Mouse (Mus musculus): ENCODE measurements around the gene Chga. TPM values are rescaled to one million over a fixed set of nuclear protein-coding genes. Genes with fewer than 3 reads are reported as not detected.

The Chga gene
- total RNA-seq (2021): 1,000 to 10,000 TPM; 1,470 to 2,168 TPM
- 4,298 and 5,253 TPM in 2 replicates for polyA plus RNA-seq (2012; rRNA removed)
- long read RNA-seq, transcript Chga-201 (8 exons, 1,883 nt): major isoform, 2,403 of 2,830 reads
- long read RNA-seq, partial matches to known transcripts: 226 of 2,830 reads
- long read RNA-seq, other reads (novel, unspliced or antisense): 201 of 2,830 reads

DNA sequence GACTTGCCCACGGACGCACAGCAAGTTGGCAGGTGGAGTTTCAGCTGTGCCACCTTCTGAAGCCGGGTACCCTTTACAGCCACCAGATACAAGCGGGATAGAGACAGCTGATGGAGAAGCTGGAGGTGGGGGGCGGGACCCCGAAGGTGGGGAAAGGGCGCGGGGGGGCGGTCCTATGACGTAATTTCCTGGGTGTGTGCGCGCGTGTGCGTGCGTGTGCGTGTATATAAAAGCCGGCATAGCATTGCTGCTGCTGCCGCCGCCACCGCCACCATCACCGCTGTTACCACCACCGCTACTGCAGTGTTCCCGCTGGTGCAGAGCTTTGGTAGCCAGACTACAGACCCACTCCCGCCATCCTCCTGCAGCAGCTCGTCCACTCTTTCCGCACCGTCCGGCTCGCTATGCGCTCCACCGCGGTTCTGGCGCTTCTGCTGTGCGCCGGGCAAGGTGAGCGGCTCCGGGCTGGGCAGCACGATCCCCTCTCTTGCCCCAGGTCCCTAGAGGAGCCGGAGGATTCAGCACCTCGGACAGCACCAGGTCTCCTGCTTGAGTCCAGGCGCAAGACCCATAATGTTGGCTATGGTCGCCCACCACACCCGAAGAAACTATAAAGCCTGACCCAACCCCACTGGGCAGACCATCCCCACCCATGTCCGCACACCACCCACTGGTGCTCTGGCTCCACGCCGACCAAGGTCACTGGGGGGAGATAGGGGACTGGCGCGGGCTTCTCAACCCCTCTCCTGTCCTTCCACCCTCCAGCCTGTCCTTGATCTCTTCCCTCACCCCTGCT is at the start of gene Chga:
Gene Chga (plus strand): TSS at position 249 of the 796 bp plus-strand sequence.
- DNase-seq: peak; percentile 68

DNA sequence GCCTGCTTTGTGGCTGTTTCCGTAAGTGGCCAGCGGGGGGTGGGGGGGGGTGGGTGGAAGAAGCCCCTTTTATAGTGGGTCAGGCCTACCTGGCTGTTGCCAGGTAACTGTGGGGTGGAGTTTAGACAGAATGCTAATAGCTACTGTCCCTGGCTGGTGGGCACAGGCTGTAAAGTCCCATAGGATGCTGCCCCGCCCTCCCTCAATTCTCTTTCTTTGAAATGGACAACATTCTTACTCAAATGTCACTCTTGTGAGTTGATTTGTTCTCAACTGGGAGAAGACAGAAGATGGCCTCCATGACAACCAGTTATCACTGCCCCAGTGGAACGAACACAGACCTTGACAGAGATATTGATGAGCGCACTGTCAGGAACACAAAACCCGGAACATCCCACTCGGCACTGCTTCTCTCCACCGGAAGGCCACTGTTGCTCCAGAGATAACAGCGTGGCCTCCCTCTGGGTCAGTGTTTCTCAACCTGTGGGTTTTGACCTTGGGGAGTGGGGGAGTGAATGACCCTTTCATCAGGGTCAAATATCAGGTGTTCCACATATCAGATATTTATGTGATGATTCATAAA is 49.5 kb upstream of the Chga start:
- no peak for DNase-seq

DNA sequence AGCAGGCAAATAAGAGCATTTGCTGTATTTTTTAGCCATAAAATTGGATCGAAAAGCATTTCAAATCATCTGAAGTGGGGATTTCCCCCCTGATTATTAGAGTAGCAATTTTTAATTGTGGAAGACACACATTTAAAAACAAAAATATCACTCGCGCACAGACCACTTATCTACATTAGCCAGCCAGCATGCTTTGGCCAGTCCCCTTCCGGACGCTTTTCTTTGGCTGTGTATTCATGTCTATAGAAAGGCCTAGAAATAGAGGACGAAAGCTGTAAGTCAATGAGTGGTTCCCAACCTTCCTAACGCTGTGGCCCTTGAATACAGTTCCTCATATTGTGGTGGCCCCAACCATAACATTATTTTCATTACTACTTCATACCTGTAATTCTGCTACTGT is 48.8 kb upstream of the Chga start:
- no peak for DNase-seq

GRCm38 (mm10) chr12:102511363-102511762 is 43.4 kb upstream of the Chga start:
- no peak for DNase-seq

DNA sequence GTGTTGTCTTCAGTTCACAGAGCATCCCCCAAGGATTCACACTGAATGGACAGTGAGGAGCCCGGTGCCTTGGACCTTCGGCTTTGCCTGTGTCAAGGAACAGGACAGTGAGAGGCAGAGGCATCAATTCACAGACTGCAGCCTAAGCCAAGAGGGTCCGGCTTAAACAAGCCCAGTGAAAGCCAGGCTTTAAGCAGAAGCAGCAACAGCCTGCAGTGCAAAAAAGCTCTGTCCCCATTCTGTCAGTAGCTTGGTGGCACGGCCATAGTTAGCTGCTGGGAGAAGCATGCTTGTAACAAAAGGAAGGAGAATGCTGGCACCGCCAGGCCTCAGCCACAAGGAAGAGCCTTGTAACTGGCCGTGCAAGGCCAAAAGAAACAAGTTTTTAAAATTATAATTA is 40.6 kb upstream of the Chga start:
- DNase-seq: no peak

GRCm38 (mm10) chr12:102514751-102515150 is 40.0 kb upstream of the Chga start:
- DNase-seq: no peak

DNA sequence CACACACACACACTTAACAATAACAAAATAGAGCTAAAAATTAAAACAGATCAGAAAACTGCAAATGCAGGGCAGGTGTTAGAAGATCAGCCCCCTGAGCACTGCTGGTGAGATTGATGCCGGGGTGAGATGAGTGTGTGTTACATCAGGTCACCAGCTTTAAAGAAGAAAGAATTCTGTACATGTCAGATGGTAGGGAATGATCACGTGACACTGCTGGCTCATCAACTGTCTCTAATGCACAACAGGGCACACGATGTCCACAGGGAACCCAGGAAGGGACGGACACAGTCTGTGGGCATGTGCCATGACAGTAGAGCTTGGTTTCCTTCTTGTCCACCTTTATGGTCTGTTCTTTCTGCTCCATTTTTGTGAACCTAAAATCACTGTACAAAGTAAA is 38.6 kb upstream of the Chga start:
- no peak for DNase-seq

- DNase-seq: no peak
Observed at GRCm38 (mm10) chr12:102517647-102518046, 37.1 kb upstream of the Chga start.

GRCm38 (mm10) chr12:102519929-102520720 is 34.6 kb upstream of the Chga start:
- DNase-seq: no peak

DNA sequence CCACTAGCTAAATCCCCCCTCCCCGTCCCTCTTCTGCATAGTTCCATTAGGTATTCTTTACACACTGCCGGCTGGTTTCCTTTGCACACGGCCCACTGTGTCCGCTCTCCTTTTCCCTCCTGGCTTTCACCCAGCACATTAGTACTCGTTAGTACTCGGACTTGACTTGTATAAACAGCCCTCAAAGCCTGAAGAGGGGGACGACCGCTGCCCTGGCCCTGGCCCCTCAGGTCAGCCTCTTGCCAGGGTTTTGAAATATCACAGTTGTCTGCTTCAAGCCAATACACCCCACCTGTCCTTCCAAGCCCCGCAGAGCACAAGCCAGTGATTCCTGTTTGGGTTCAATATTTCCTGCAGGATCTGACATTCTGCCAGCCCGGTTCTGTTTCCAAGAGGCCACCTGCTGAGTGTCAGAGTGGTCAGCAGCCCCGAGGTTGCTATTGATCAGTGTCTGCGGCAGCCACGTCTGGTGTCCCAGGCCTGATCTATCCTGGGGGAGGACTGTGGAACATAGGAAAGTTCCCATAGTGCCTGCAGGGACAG is 32.9 kb upstream of the Chga start:
- peak; percentile 16 for DNase-seq

DNA sequence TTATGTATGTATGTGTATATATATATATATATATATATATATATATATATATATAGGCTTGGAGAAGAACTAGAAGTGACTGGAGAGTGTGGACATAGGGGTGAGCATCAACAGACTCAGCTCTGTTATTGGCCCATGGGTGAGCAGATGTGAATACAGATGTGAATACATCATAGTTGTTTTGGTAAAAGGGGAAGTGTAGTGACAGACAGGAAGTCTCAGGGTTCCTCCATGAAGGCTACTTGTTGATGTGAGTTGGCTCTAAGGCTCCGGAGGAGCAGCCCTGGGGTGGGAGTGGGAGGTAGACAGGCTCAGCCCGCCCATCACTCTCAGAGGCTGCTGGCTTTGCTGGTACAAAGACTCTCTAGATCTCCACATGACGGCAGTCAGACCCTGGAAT is 30.6 kb upstream of the Chga start:
- no peak for DNase-seq

- peak; percentile 29 for DNase-seq
Observed at GRCm38 (mm10) chr12:102524760-102525159, 30.0 kb upstream of the Chga start.

- DNase-seq: no peak
Observed at GRCm38 (mm10) chr12:102527989-102528388, 26.8 kb upstream of the Chga start.

- DNase-seq: no peak
Observed at GRCm38 (mm10) chr12:102535796-102536195, 19.0 kb upstream of the Chga start.

DNA sequence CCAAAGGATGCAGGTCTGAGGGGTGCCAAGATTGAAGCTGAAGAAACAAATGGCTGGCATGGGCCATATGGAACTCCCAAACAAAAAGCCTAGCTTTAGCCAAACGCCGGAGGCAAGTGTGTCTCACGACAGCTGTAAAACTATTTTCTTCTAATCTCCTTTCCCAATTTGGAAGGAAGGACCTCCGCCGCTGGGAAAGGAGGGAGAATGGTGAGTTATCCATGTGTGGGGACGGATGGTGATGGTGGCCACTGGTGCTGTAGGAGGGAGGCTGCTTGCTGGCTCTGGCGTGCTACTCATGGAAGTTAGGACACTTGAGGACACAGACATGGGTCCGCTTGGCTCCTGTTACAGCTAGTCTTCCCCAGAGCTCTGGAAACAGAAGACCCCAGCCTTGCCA is 14.5 kb upstream of the Chga start:
- DNase-seq: no peak

DNA sequence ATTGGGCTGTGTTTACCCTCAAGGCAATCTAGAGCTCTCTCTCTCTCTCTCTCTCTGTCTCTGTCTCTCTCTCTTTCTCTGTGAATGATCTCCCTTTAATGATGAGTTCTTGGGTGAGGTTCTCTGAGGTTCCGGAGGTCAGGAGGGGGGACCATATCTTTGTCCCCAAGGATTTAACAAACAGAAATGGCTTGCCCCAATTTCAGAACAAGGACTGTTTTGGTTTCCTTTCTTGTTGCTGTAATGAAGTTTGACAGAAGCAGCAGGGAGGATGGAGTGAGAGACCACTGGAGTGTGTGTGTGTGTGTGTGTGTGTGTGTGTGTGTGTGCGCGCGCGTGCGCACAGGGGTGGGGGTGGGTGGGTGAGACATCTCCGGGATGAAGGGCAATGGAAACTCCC is 13.6 kb upstream of the Chga start:
- DNase-seq: no peak

GRCm38 (mm10) chr12:102545122-102545521 is 9.6 kb upstream of the Chga start:
- no peak for DNase-seq

- DNase-seq: peak; percentile 66
Observed at GRCm38 (mm10) chr12:102550529-102550928, 4.2 kb upstream of the Chga start.

DNA sequence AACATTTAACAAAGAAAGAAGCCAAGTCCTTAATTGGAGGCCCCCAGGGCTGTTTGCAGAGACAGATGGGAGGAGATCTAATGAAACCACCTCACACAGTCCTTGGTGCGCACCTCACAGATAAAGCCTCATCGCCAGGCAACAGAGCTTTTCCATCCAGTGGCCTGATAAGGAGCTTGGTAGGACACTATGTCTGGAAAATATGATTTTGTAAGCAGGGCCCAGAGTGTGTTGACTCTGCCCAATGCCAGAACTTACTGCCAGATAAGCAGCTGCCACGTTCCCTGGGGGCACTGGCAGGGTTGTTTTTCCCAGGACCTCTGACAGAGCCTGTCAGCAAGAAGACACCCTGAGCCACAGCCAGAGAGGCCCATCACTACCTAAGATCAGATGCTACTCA is 3.6 kb upstream of the Chga start:
- peak; percentile 43 for DNase-seq

DNA sequence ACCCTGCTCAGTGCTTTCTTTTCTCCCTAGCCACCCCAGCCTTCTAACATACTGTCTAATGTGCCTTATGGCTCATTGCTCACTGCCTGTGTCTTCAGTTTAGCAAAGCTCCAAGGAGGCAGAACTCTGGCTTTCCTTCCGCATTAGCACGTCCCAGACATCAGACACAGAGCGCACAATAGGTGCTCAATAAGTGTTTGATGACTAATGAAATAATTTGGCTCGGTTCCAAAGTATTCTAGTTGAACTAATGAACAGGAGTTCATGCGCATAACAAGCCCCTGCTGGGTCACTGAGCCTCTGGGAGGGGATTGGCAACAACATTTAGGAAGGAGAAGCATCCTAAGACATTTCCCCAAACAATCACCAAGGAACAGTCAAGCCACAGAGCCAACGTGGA is 2.8 kb upstream of the Chga start:
- DNase-seq: no peak

- DNase-seq: no peak
Observed at GRCm38 (mm10) chr12:102553705-102554275, 979 bp upstream of the Chga start.

DNA sequence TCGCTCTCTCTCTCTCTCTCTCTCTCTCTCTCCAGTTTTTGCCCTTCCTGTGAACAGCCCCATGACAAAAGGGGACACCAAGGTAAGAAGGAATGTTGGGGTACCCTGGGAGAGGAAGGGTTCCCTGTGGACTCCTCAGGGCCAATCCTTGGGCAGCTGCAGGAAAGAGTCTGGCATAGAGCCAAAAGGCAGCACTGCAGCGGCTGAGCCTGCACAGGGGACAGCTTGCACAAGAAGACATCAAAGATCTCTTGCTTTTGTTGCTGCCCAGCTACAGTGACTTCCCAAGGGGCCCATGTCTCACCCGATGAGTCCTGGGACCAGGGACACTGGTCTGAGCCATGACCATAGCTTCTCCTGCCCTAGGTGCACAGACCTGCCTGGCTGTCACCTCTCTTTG is 1.1 kb downstream of the Chga start:
- no peak for DNase-seq

Measured in adrenal gland, adult 2 months (tissue).